Mouse (Mus musculus): ENCODE results near the gene 1700008O03Rik. TPM values are rescaled to one million over a fixed set of nuclear protein-coding genes. Genes with fewer than 3 reads are reported as not detected.

Gene 1700008O03Rik
- not detected for total RNA-seq (2021)
- long read RNA-seq, experiment 1, result 0 reads
- long read RNA-seq, experiment 2, result 0 reads

- intact Hi-C loops (cut with DNase I), result no loop called here
- no peak for DNase-seq
Observed at GRCm38 (mm10) chr7:44385720-44386119, at the start of gene 1700008O03Rik. Gene 1700008O03Rik (minus strand): TSS chr7:44385820.

DNA sequence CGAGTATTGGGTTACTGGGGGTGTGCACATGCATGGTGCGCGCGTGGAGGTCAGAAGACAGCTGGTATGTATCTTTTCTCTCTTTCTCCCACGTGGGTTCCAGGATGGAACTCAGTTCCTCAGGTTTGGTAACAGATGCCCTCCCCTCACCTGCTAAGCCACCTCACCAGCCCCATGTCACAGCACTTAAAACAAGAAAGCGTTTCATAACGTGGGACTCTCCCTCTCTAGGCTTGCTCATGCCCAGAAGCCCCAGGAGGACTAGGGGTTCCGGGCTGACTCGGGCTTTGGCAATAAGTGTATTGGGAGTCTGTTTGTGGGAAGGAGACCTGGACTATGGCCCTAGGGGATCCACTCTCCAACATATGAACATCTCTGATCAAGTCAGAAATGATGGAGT lies 48.5 kb upstream of the 1700008O03Rik start:
- intact Hi-C loops (cut with DNase I), result no loop called here
- no peak for DNase-seq

DNA sequence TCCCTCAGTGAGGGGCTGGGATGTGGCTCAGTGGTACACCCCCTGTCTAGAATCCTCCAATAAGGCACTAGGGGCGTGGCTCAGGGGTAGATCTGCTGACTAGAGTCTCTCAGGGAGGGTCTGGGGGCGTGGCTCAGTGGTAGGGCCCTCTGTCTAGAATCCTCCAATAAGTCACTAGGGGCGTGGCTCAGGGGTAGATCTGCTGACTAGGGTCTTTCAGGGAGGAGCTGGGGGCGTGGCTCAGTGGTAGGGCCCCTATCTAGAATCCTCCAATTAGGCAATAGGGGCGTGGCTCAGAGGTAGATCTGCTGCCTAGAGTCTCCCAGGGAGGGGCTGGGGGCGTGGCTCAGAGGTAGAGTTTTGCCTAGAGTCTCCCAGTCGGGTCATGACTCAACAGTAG lies 47.8 kb upstream of the 1700008O03Rik start:
- intact Hi-C loops (cut with DNase I), result no loop called here
- DNase-seq, result no peak

DNA sequence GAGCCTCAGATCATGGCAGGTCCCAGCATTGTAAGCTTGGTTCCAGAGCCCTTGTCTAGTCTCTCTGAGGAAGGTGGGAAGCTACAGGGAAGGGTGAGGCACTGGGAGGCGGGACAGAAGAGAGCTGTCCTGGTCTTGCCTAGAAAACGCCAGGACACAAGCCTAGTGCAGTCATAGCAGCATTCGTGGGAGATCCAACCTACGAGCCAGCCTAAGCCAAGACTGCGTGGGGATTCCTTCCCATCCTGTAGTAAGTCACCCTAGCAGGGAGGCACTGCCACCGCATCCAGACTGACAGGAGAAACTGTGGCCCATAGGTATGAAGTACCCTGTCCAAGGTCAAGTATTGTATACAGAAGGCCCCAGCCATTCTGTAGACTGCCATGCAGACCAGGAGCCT lies 46.9 kb upstream of the 1700008O03Rik start:
- DNase-seq, result no peak
- intact Hi-C loops (cut with DNase I), result no loop called here

DNA sequence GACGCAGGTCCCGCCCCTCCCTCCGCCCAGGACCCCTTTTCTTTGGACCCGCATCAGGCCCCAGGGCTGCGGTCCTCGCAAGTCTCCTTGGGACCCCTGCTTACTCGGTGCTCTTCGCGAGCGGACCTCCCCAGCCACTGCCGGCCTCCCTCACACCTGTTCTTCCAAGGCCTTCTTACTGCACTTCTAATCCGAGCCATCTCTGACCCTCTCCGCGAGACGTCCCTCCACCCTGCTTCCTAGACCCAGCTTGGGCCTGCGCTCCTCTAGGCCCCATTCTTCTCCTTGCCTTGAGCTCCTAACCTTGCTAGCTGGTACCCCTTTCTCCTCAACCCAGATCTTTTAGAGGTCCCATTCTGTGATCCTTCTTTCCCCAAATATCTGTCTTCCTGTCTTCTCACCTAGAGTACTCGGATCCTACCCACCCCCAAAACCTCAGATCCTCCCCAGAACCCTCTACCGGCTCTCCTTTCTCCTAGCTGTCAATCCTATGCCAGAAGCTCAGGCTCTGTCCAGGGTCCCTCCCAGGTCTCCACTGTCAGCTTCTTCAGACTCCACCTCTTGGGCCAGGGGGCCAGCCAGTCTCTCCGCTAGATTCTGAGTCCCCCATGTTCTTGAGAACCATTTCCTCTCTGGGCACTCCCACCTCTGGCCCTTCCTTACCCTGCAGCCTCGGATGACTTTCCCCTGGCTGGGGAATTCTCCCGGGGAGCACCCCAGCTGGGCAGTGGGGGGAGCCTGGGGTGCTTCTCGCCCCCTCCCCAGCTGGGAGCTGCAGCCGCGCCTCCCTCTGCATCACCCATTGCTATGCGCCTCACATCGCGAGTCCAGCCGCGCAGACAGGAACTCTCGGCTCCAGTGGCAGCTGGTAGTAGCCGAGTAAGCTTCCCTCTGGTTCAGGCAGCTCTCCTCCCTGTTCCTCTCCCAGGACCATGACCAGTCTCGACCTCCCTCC lies 44.2 kb upstream of the 1700008O03Rik start:
- DNase-seq, result no peak
- intact Hi-C loops (cut with DNase I), result no loop called here

- DNase-seq, result no peak
Observed at GRCm38 (mm10) chr7:44428968-44429521, 43.4 kb upstream of the 1700008O03Rik start, which contains the start of gene Lrrc4b. Gene Lrrc4b (plus strand): TSS chr7:44429018.

GRCm38 (mm10) chr7:44428171-44428950 lies 42.7 kb upstream of the 1700008O03Rik start:
- intact Hi-C loops (cut with DNase I), result no loop called here
- DNase-seq, result no peak

More at GRCm38 (mm10) chr7:44428968-44429521, 43.4 kb upstream of the 1700008O03Rik start, which contains the start of gene Lrrc4b:
- intact Hi-C loops (cut with DNase I), result no loop called here

DNA sequence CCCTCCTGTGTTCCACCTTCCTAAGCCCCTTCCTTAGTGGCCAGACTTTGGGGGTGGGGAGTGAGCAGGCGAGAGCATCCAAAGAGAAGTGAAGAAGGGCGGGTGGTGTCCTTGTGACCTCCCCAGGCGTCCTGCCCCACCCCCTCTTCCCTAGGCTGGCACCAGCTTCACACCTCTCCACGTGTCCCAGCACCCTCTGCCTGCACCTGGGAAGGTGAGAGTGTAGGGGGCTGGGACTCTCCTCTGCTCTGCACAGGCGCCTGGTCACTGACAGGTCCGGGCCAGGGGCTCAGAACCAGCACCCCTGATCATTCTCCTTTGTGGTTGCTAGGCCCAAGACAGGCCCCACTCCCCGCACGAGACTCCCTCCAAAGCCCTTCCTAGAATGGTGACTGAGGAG lies 42.0 kb upstream of the 1700008O03Rik start:
- intact Hi-C loops (cut with DNase I), result no loop called here
- no peak for DNase-seq

- intact Hi-C loops (cut with DNase I), result no loop called here
- no peak for DNase-seq
Observed at GRCm38 (mm10) chr7:44413307-44413706, 27.7 kb upstream of the 1700008O03Rik start.

DNA sequence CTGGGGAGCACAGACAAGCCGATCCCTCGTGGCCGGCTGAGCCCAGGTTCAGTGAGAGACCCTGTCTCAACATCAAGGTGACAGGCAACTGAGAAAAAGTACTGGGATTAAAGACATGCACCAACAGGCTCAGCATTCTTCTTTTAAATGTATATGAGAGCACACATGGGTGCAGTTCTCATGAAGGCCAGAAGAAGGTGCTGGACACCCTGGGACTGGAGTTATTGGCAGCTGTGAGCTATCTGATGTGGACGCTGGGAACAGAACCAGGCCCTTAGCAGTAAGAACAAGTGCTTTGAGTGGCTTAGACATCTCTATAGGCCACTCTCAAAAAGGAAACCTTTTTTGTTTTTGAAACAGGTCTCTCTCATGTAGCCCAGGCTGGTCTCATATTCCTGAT lies 25.5 kb upstream of the 1700008O03Rik start:
- intact Hi-C loops (cut with DNase I), result no loop called here
- DNase-seq, result no peak

DNA sequence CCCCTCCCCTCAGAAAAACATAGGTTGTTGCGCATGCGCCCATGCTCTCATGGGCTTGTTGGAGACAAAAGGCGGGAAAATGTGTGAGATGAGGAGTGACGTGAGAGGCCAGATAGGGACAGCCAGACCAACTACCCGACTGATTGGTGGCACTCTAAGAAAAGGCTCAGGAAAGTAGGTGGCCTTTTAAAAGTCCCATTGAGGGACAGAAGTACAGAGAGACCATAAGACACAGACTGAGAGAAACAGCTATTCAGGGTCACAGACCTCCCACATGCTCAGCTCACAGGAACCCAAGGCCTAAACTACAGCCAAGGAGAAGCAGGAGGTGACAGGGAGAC lies 20.4 kb upstream of the 1700008O03Rik start:
- intact Hi-C loops (cut with DNase I), result no loop called here
- DNase-seq, result no peak

- intact Hi-C loops (cut with DNase I), result no loop called here
- DNase-seq, result peak; percentile 49 to 70
Observed at GRCm38 (mm10) chr7:44405346-44406014, 19.9 kb upstream of the 1700008O03Rik start.

GRCm38 (mm10) chr7:44401673-44402072 lies 16.1 kb upstream of the 1700008O03Rik start:
- intact Hi-C loops (cut with DNase I), result loop anchor here (5.0 kb wide), 1 partner anchor 86 kb away; no protein-coding TSS in a partner anchor

GRCm38 (mm10) chr7:44398570-44398969 lies 12.9 kb upstream of the 1700008O03Rik start:
- intact Hi-C loops (cut with DNase I), result loop anchor here (5.0 kb wide), 1 partner anchor 164 kb away; no protein-coding TSS in a partner anchor
- peak in 1 of 2 experiments; percentile 28 for DNase-seq

More at GRCm38 (mm10) chr7:44401673-44402072, 16.1 kb upstream of the 1700008O03Rik start:
- no peak for DNase-seq

- intact Hi-C loops (cut with DNase I), result no loop called here
Observed at GRCm38 (mm10) chr7:44393284-44393683, 7.7 kb upstream of the 1700008O03Rik start.

GRCm38 (mm10) chr7:44392341-44392740 lies 6.7 kb upstream of the 1700008O03Rik start:
- intact Hi-C loops (cut with DNase I), result no loop called here
- DNase-seq, result no peak

More at GRCm38 (mm10) chr7:44393284-44393683, 7.7 kb upstream of the 1700008O03Rik start:
- DNase-seq, result no peak

DNA sequence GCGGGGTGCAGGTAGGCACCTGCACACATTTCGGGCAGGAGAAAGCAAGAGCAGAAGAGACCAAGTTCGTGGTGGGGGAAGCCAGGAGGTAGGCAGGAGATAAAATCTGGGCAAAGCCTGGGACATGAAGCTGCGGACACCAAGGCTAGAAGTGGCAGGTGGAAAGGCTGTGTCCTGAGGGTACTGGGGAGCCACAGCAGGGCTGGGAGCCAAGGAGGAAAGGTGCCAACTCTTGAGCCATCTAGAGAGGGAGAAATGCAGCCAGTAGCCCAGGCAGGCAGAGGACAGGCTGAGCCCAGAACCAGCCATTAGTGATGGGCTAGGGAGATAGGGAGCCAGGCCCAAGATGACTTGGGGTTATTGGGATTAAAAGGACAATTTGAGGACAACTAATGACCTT lies 6.2 kb upstream of the 1700008O03Rik start:
- DNase-seq, result no peak
- intact Hi-C loops (cut with DNase I), result no loop called here

DNA sequence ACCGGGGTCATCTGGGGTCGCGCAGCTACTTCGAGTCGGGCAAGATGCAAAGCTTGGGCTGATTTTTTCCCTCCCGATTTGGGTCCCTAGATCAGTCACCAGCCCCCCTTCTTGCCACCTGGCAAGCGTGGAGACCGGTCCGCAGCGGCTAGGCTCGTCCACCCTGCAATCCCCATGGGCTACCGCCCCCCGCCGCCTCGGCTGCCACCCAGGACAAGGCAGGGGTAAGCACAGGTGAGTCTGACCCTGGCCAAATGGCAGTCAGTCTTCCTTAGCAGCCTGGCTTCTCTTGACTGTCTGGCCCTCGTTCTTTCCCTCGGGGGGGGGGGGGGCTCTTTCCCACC lies 932 bp downstream of the 1700008O03Rik start:
- intact Hi-C loops (cut with DNase I), result no loop called here
- no peak for DNase-seq

GRCm38 (mm10) chr7:44383980-44384715 lies 1.5 kb downstream of the 1700008O03Rik start, which contains the start of gene Syt3:
Gene Syt3 (plus strand): TSS chr7:44384102.
- peak; percentile 29 to 50 for DNase-seq
- intact Hi-C loops (cut with DNase I), result no loop called here
